Mouse (Mus musculus) limb, embryonic 11.5 days (tissue): ENCODE data around the gene Rfc2. TPM values are rescaled to one million over a fixed set of nuclear protein-coding genes. Genes with fewer than 3 reads are reported as not detected.
A peak's percentile ranks its signal among the peaks of the same experiment; 100 is the strongest.

Source experiments
- ATAC-seq: fragments of 200-750 bp; cut with Nextera tagmentation; 2 replicates; pipeline ENCODE4 v1.8.0; 2017; ENCODE audit warnings: low read depth; ENCODE audit not compliant: insufficient number of reproducible peaks, low FRiP score, low TSS enrichment
- DNase-seq: peaks from one replicate; pipeline ENCODE4 v3.0.0-alpha.2; 2015; ENCODE audit warnings: low spot score
- H3K27ac ChIP-seq: fragments of 300-500 bp; sonication (generic); replicated peaks from 2 replicates; pipeline ENCODE4 v1.5.1; 2014; ENCODE audit warnings: low read depth, mild to moderate bottlenecking, low read length
- H3K27me3 ChIP-seq: fragments of 300-500 bp; sonication (generic); 2 replicates; pipeline ENCODE4 v1.6.1; 2014; ENCODE audit warnings: mild to moderate bottlenecking, low read length, mixed read lengths; ENCODE audit not compliant: control insufficient read depth, insufficient read depth
- H3K36me3 ChIP-seq: fragments of 300-500 bp; sonication (generic); 2 replicates; pipeline ENCODE4 v1.6.1; 2014; ENCODE audit warnings: mild to moderate bottlenecking, low read length, moderate library complexity, mixed read lengths; ENCODE audit not compliant: control insufficient read depth, insufficient read depth
- H3K4me1 ChIP-seq: fragments of 300-500 bp; sonication (generic); 2 replicates; pipeline ENCODE4 v1.6.1; 2014; ENCODE audit warnings: low read length, mixed read lengths; ENCODE audit not compliant: control insufficient read depth, insufficient read depth
- H3K4me2 ChIP-seq: fragments of 300-500 bp; sonication (generic); 2 replicates; pipeline ENCODE4 v1.6.1; 2014; ENCODE audit warnings: low read depth, mild to moderate bottlenecking, moderate library complexity; ENCODE audit not compliant: severe bottlenecking
- H3K4me3 ChIP-seq: fragments of 300-500 bp; sonication (generic); 2 replicates; pipeline ENCODE4 v1.5.1; 2014; ENCODE audit warnings: low read depth, low read length
- H3K9ac ChIP-seq: fragments of 300-500 bp; sonication (generic); 2 replicates; pipeline ENCODE4 v1.6.1; 2014; ENCODE audit warnings: mild to moderate bottlenecking, low read length
- H3K9me3 ChIP-seq: fragments of 300-500 bp; sonication (generic); 2 replicates; pipeline ENCODE4 v1.6.1; 2016; ENCODE audit warnings: low read length; ENCODE audit not compliant: control insufficient read depth
- WGBS: fragments of 180-500 bp; shearing (Covaris S2); extraction: QIAGEN DNeasy Blood & Tissue Kit; methylation state at CpG from one replicate; pipeline ENCODE4 v1.1.7; 2014; 5-methylcytosine and 5-hydroxymethylcytosine counted together
- polyA plus RNA-seq: library from polyadenylated mRNA; unstranded; fragments of >200 nt; fragmentation: Nextera tagmentation; extraction: Ambion mirVana; gene quantifications from 2 replicates; pipeline ENCODE4 v1.2.1, GENCODE M21; 2014

The Rfc2 gene
- polyA plus RNA-seq, 1 experiment from 2014 or later, result 420 TPM

- Histone ChIP-seq H3K9ac (no peak overlapping the region), H3K36me3 (no peaks in the 10 kb centered on the region), H3K9me3 (no peaks in the 10 kb centered on the region), H3K27ac (0 out of 2 replicates have a peak overlapping the region, but pooled peaks have one; percentile 4), H3K4me1 (peaks cover 6% of the 10 kb centered on the region), H3K4me3 (no peak overlapping the region), H3K4me2 (no peak overlapping the region), H3K27me3 (no peaks in the 10 kb centered on the region)
- DNase-seq (no peak), ATAC-seq (no peak)
- 36% methylated on average over 8 of the region's 8 CpGs for WGBS
Observed at GRCm38 (mm10) chr5:134568964-134569491, 12.1 kb upstream of the Rfc2 start.

- peak overlapping the region; percentile 58 for H3K9ac ChIP-seq
- peak; percentile 63; the same call in 1 of the 2 replicates for ATAC-seq
- H3K27ac ChIP-seq, result peak overlapping the region; percentile 64
- 2% methylated on average over 23 of the region's 23 CpGs for WGBS
- H3K4me2 ChIP-seq, result peak overlapping the region; percentile 67
- H3K36me3 ChIP-seq, result no peaks in the 10 kb centered on the region
- H3K4me3 ChIP-seq, result peak overlapping the region; percentile 37
- no peaks in the 10 kb centered on the region for H3K27me3 ChIP-seq
- no peaks in the 10 kb centered on the region for H3K9me3 ChIP-seq
- DNase-seq, result peak; percentile 76
- peaks cover 6% of the 10 kb centered on the region for H3K4me1 ChIP-seq
Observed at GRCm38 (mm10) chr5:134571730-134572507, 9.2 kb upstream of the Rfc2 start.

DNA sequence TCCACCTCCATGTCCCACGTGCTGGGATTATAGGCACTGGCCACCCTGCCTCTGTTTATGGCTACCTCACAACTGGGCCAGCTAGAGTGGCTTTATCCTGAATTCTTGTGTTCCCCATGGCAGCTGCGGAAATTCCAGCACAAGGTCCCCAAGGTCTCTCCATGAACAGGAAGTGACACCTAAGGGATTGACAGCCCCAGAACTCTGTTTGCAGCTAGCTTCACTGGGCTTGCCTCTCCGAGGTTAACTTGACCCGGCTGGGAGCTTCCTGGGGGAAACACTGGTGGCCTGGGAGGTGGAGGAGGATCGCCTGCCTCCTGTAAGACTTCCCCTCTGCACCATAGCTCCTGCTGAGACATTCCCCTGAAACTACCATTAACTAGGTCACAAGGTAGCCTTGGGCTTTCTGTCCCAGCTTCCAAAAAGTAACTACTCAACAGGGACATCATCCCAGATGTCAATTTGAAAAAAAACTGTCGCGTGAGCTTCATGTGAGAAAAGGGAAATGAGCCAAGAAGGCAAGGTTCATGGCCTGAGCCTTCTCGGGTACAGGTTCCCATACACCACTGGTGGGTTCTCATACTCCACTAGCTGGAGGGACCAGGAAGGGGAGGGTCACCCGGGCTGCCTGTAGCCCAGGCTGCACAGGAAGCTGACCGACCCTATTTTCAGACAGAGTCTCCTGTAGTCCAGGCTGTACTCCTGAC lies 8.5 kb upstream of the Rfc2 start:
- Histone ChIP-seq H3K36me3 (no peaks in the 10 kb centered on the region), H3K9ac (peak overlapping the region; percentile 58; the same call in 1 of the 2 replicates), H3K27ac (peak overlapping the region; percentile 64; the same call in 1 of the 2 replicates), H3K27me3 (no peaks in the 10 kb centered on the region), H3K4me2 (peak overlapping the region; percentile 67), H3K9me3 (no peaks in the 10 kb centered on the region), H3K4me3 (peak overlapping the region; percentile 37; the same call in 1 of the 2 replicates), H3K4me1 (peaks cover 6% of the 10 kb centered on the region)
- DNase-seq (no peak), ATAC-seq (peak; percentile 4; the same call in 1 of the 2 replicates)
- WGBS, result 32% methylated on average over 10 of the region's 10 CpGs

DNA sequence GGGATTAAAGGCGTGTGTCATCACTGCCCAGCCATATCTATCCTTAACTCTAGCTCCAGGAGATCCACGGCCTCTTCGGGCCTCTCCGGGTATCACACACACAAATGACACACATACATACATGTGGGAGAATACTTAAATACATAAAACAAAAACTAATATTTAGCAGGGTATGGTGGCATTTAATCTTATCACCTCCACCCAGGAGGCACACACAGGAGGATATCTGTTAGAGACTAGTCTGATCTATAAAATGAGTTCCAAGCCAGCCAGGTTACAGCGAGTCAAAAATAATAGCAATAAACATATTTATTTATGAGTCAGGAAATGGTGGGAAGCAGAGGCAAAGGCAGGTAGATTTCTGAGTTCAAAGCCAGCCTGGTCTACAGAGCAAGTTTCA lies 5.3 kb upstream of the Rfc2 start:
- Histone ChIP-seq H3K27ac (no peak overlapping the region), H3K4me1 (peaks cover 4% of the 10 kb centered on the region), H3K4me3 (no peak overlapping the region), H3K36me3 (no peaks in the 10 kb centered on the region), H3K9me3 (no peaks in the 10 kb centered on the region), H3K4me2 (no peak overlapping the region), H3K9ac (no peak overlapping the region), H3K27me3 (no peaks in the 10 kb centered on the region)
- WGBS, result 96% methylated on average over 5 of the region's 5 CpGs
- no peak for ATAC-seq
- no peak for DNase-seq

- H3K9me3 ChIP-seq, result no peaks in the 10 kb centered on the region
- DNase-seq (no peak), ATAC-seq (no peak)
- H3K4me2 ChIP-seq, result no peak overlapping the region
- no peak overlapping the region for H3K27ac ChIP-seq
- H3K27me3 ChIP-seq, result no peaks in the 10 kb centered on the region
- no peak overlapping the region for H3K9ac ChIP-seq
- WGBS, result 81% methylated on average over 14 of the region's 14 CpGs
- no peak overlapping the region for H3K4me3 ChIP-seq
- peaks cover 4% of the 10 kb centered on the region for H3K4me1 ChIP-seq
- no peaks in the 10 kb centered on the region for H3K36me3 ChIP-seq
Observed at GRCm38 (mm10) chr5:134576517-134577220, 4.5 kb upstream of the Rfc2 start.

DNA sequence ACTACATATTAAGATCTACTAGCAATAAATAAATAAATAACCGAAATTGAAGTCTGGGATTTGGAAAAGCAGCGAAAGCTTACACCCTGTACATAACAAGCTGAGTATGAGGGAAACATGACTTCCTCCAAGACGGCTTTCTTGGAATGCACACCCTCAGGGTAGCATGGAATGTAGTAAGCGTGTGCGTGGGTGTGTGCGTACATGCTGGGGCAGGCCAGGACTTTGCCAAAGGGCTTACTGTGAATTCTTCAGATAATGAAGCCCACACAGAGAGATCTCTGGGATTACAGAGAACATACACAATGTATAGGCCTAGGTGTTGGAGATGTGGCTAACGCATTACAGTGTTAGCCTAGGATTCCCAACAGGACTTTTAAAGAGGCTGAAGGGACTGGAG lies 3.6 kb upstream of the Rfc2 start:
- Histone ChIP-seq H3K27ac (no peak overlapping the region), H3K4me1 (peaks cover 3% of the 10 kb centered on the region)
- no peak for DNase-seq

GRCm38 (mm10) chr5:134579135-134579534 lies 2.0 kb upstream of the Rfc2 start:
- Histone ChIP-seq H3K36me3 (no peaks in the 10 kb centered on the region), H3K9me3 (no peaks in the 10 kb centered on the region), H3K27me3 (no peaks in the 10 kb centered on the region), H3K4me3 (no peak overlapping the region), H3K4me2 (no peak overlapping the region), H3K27ac (no peak overlapping the region), H3K9ac (no peak overlapping the region), H3K4me1 (peaks cover 8% of the 10 kb centered on the region; the same call in 1 of the 2 replicates)
- no peak for ATAC-seq
- 68% methylated on average over 3 of the region's 3 CpGs for WGBS
- no peak for DNase-seq

More for the DNA sequence above, 3.6 kb upstream of the Rfc2 start:
- no peak for ATAC-seq
- no peak overlapping the region for H3K9ac ChIP-seq
- 84% methylated on average over 7 of the region's 7 CpGs for WGBS
- no peak overlapping the region for H3K4me2 ChIP-seq
- no peaks in the 10 kb centered on the region for H3K9me3 ChIP-seq
- no peaks in the 10 kb centered on the region for H3K27me3 ChIP-seq
- no peak overlapping the region for H3K4me3 ChIP-seq
- no peaks in the 10 kb centered on the region for H3K36me3 ChIP-seq
